Mouse (Mus musculus): ENCODE data around the gene Cd300lg. TPM values are rescaled to one million over a fixed set of nuclear protein-coding genes. Genes with fewer than 3 reads are reported as not detected.

Cd300lg gene
- total and polyA plus RNA-seq, 2 experiments from 2014 or later = 0.05 to 0.40 TPM

DNA sequence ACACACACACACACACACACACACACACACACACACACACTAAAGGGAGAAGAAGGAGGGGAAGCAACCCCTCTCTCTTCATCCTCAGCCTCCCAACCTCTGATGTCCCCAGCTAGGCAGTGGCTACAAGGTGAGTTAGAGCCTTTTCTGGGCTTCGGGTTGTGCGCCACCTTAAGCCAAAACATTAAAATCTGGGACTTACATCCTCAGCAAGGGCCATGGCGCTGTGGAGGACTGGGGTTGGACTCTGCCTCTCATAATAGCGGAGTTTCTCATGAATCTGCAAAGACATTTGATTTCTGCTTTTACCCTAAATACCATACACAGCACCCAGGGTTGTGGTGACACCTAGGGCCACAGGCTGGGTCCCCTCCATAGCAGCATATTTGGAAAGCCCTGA lies 16.4 kb upstream of the Cd300lg start:
- no peak overlapping the region for H3K27ac ChIP-seq
- H3K36me3 ChIP-seq (ENCODE audit: insufficient read depth, low read length) = peaks cover 5% of the 10 kb centered on the region
- no peaks in the 10 kb centered on the region for H3K9me3 ChIP-seq (ENCODE audit: low read length)
- H3K27me3 ChIP-seq (ENCODE audit: insufficient read depth, low read length) = no peaks in the 10 kb centered on the region
- H3K4me2 ChIP-seq (ENCODE audit: low read depth, low read length) = peak overlapping the region; percentile 79
- no peak for ATAC-seq
- no peak for DNase-seq (ENCODE audit: low spot score)
- peak overlapping the region; percentile 68; the same call in 1 of the 2 replicates for H3K4me3 ChIP-seq (ENCODE audit: low read length)
- H3K9ac ChIP-seq (replicated peaks; ENCODE audit: low read length) = no peak overlapping the region; the same call in 1 of the 2 replicates
- WGBS = 83% methylated on average over 4 of the region's 4 CpGs
- H3K4me1 ChIP-seq (ENCODE audit: insufficient read depth, low read length) = peaks cover 4% of the 10 kb centered on the region; the same call in 1 of the 2 replicates
- TF ChIP-seq CTCF (IDR thresholded peaks at IDR 0.05; ENCODE audit: low read depth) = no peak

DNA sequence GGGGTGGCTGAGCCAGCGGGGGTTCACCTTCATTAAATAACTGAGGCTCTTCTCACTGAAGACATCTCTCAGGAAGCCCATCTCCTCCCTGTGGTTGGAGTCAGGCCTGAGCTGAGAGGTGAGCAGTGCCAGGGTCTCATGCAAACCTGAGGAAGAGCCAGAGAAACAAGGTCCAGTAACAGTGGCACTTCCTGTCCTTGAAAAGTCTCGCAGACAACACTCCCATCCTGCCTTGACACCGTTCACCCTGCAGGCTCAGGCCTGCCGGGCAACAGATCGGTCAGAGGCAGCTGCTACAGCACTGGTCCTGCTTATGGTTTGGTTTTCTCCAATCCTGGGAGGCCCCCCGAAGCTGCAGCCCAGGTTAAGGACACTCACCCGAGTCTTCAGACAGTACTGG lies 16.0 kb upstream of the Cd300lg start:
- Histone ChIP-seq H3K27ac (no peak overlapping the region), H3K9me3 (ENCODE audit: low read length) (no peaks in the 10 kb centered on the region), H3K4me3 (ENCODE audit: low read length) (peak overlapping the region; percentile 68), H3K4me1 (ENCODE audit: insufficient read depth, low read length) (peaks cover 4% of the 10 kb centered on the region; the same call in 1 of the 2 replicates), H3K4me2 (ENCODE audit: low read depth, low read length) (peak overlapping the region; percentile 79), H3K27me3 (ENCODE audit: insufficient read depth, low read length) (no peaks in the 10 kb centered on the region), H3K36me3 (ENCODE audit: insufficient read depth, low read length) (peaks cover 5% of the 10 kb centered on the region), H3K9ac (replicated peaks; ENCODE audit: low read length) (peak overlapping the region; percentile 28; the same call in 1 of the 2 replicates)
- WGBS = 30% methylated on average over 7 of the region's 7 CpGs
- ATAC-seq = no peak
- no peak for DNase-seq (ENCODE audit: low spot score)
- no peak for TF ChIP-seq CTCF (IDR thresholded peaks at IDR 0.05; ENCODE audit: low read depth)

DNA sequence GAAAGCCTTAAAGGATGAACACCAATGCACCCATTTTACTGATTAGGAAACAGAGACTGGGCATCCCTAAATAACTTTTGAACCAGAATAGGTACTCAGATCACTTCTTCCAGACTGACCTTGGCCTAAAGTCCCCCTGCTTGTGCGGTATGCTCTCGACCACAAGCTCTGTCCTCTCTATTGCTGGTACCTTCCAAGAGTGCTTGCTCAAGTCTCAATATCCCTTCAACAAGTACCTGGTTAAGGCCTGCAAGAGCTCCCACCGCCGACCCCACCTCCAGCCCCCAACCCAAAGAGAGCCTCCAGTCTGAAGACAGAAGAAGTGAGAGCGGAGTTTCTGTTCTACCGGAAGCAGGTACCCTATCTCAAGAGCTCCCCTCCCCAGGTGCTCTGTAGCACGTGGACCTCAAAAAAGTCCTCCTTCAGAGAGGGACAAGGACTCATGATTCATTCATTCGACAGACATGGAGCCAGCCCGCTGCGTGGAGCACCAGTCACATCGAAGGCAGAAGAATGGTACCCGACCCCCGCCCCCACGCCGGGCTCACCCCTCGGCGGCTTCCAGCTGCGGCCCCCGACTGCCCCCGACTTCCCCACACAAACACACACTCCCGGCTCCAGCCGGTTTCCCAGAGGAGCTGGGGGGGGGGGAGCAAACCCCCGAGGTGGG lies 15.2 kb upstream of the Cd300lg start:
- H3K9me3 ChIP-seq (ENCODE audit: low read length) = no peaks in the 10 kb centered on the region
- H3K4me1 ChIP-seq (ENCODE audit: insufficient read depth, low read length) = peaks cover 4% of the 10 kb centered on the region; the same call in 1 of the 2 replicates
- no peaks in the 10 kb centered on the region for H3K27me3 ChIP-seq (ENCODE audit: insufficient read depth, low read length)
- ATAC-seq (peak; percentile 24; the same call in 1 of the 2 replicates), DNase-seq (ENCODE audit: low spot score) (peak; percentile 54)
- peaks cover 5% of the 10 kb centered on the region for H3K36me3 ChIP-seq (ENCODE audit: insufficient read depth, low read length)
- H3K27ac ChIP-seq = peak overlapping the region; percentile 82
- H3K4me2 ChIP-seq (ENCODE audit: low read depth, low read length) = peak overlapping the region; percentile 79
- H3K9ac ChIP-seq (replicated peaks; ENCODE audit: low read length) = peak overlapping the region; percentile 76
- peak overlapping the region; percentile 68 for H3K4me3 ChIP-seq (ENCODE audit: low read length)
- no peak for TF ChIP-seq CTCF (IDR thresholded peaks at IDR 0.05; ENCODE audit: low read depth)
- whole genome bisulfite sequencing = 3% methylated on average over 22 of the region's 23 CpGs

DNA sequence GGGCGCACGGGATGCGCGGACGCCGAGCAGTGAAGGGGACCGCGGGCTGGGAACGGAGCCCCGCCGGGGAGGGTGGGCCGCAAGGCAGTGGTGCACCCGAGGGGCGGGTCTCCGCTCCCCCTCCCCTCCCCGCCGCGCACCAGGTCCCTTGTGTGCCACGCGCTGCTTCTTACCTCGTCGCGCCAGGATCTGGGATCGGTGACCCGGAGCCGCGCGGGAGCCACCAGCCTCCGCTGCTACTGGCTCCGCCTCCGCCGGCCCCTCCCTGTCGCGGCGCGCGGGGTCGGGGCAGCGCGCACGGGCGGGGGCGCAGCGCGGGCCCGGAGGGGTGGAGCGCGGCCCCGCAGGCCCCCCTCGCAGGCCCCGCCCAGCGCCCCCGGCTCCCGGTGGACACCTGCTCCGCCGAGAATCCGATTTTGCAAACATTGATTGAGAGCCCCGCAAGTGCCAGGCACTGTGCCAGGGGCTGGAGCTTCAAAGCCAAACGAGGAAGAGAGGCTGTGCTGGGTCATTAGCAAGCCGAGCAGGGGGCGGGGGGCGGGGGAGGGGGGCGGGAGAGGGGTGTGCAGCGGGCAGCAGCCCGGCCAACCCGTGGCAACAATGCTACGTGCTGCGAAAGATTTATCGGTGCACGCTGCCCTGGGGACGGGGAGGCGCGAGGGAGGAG lies 14.5 kb upstream of the Cd300lg start:
- Histone ChIP-seq H3K36me3 (ENCODE audit: insufficient read depth, low read length) (peaks cover under 1% of the 10 kb centered on the region; the same call in 1 of the 2 replicates), H3K27ac (peak overlapping the region; percentile 82), H3K4me3 (ENCODE audit: low read length) (peak overlapping the region; percentile 68), H3K9me3 (ENCODE audit: low read length) (no peaks in the 10 kb centered on the region), H3K4me2 (ENCODE audit: low read depth, low read length) (peak overlapping the region; percentile 79), H3K9ac (replicated peaks; ENCODE audit: low read length) (peak overlapping the region; percentile 76), H3K27me3 (ENCODE audit: insufficient read depth, low read length) (no peaks in the 10 kb centered on the region), H3K4me1 (ENCODE audit: insufficient read depth, low read length) (peaks cover 4% of the 10 kb centered on the region; the same call in 1 of the 2 replicates)
- under 1% methylated on average over 45 of the region's 73 CpGs for WGBS
- TF ChIP-seq CTCF (IDR thresholded peaks at IDR 0.05; ENCODE audit: low read depth) = no peak
- ATAC-seq = peak; percentile 90
- DNase-seq (ENCODE audit: low spot score) = peak; percentile 89

DNA sequence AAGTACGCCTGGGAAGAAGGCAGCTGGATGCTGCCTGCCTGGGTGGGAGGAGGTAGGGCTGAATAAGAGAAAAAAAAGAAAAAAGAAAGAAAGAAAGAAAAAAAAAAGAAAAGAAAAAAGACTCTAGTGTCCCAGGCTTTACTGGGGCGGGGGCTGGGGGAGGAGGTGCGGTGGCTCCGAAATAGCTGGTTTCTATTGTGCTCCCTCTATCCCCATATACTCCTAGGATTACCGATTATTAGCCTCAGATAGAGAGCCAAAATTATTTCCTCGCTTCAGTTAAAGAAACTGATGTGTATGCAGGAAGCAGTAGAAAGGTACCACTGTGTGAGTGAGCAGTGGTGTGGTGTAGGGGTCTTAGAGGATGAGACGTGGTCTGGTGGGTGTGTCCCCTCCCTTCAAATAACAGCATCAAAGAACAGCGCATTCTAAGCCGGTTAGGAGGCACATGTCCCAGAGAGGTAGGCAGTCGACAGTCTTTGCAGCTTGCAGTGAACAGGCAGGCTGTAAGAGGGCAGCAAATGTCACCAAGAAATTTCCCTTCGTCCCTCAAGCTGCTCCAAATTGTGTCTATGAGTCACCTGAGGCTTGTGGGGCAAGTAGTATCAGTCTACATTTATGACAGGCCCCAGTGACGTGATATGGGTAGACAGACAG lies 13.8 kb upstream of the Cd300lg start:
- peak overlapping the region; percentile 79 for H3K4me2 ChIP-seq (ENCODE audit: low read depth, low read length)
- H3K27ac ChIP-seq = peak overlapping the region; percentile 82
- no peaks in the 10 kb centered on the region; the same call in 1 of the 2 replicates for H3K36me3 ChIP-seq (ENCODE audit: insufficient read depth, low read length)
- peak; percentile 52 for TF ChIP-seq CTCF (IDR thresholded peaks at IDR 0.05; ENCODE audit: low read depth)
- H3K4me1 ChIP-seq (ENCODE audit: insufficient read depth, low read length) = peaks cover 4% of the 10 kb centered on the region; the same call in 1 of the 2 replicates
- H3K27me3 ChIP-seq (ENCODE audit: insufficient read depth, low read length) = no peaks in the 10 kb centered on the region
- DNase-seq (ENCODE audit: low spot score) (peak; percentile 54), ATAC-seq (no peak; the same call in 1 of the 2 replicates)
- H3K9ac ChIP-seq (replicated peaks; ENCODE audit: low read length) = peak overlapping the region; percentile 76
- 5% methylated on average over 12 of the region's 12 CpGs for WGBS
- peak overlapping the region; percentile 68 for H3K4me3 ChIP-seq (ENCODE audit: low read length)
- H3K9me3 ChIP-seq (ENCODE audit: low read length) = no peaks in the 10 kb centered on the region

DNA sequence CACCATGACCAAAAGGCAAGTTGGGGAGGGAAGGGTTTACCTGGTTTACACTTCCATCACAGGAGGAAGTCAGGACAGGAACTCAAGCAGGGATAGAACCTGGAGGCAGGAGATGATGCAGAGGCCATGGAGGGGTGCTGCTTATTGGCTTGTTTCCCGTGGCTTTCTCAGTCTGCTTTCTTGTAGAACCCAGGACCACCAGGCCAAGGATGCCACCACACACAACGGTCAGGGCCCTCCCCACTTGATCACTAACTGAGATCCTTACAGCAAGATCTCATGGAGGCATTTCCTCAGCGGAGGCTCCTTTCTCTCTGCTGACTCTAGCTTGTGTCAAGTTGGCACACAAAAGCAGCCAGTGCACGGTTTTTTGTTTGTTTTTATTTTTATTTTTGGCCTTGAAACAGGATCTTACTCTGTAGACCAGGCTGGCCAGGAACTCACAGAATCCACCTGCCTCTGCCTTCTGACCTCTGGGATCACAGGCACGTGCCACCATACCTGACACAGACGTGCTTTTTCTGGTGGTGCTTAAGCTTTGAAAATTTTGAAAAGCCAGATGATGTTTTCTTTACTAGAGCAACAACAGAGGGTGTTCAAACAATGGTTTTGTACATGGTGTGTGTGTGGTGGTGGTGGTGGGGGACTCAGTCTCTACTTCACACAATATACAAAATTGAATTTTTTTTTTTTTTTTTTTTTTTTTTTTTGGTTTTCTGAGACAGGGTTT lies 13.1 kb upstream of the Cd300lg start, which contains the start of gene Mpp3:
Mpp3 (minus strand) TSS at position 375 of the 730 bp plus-strand sequence.
- TF ChIP-seq CTCF (IDR thresholded peaks at IDR 0.05; ENCODE audit: low read depth) = no peak
- no peaks in the 10 kb centered on the region for H3K27me3 ChIP-seq (ENCODE audit: insufficient read depth, low read length)
- no peaks in the 10 kb centered on the region for H3K36me3 ChIP-seq (ENCODE audit: insufficient read depth, low read length)
- ATAC-seq (no peak), DNase-seq (ENCODE audit: low spot score) (no peak)
- peak within 1 kb of the TSS; percentile 76; the same call in 1 of the 2 replicates for H3K9ac ChIP-seq (replicated peaks; ENCODE audit: low read length)
- WGBS = 64% methylated on average over 6 of the region's 6 CpGs
- H3K4me2 ChIP-seq (ENCODE audit: low read depth, low read length) = peak within 1 kb of the TSS; percentile 79
- no peaks in the 10 kb centered on the region for H3K9me3 ChIP-seq (ENCODE audit: low read length)
- H3K4me1 ChIP-seq (ENCODE audit: insufficient read depth, low read length) = peaks cover 4% of the 10 kb centered on the region; the same call in 1 of the 2 replicates
- peak within 1 kb of the TSS; percentile 68 for H3K4me3 ChIP-seq (ENCODE audit: low read length)
- H3K27ac ChIP-seq = peak within 1 kb of the TSS; percentile 82

Measured in hindbrain, postnatal 0 days (tissue).